Mouse (Mus musculus) bone marrow macrophage, adult 2 months (primary cell): ENCODE data around the gene Ccdc137.

Experiments used
- CTCF ChIP-seq: IDR thresholded peaks from 2 replicates; pipeline ENCODE4 v1.5.1; 2012; ENCODE audit warnings: low read depth, mild to moderate bottlenecking, low read length, moderate library complexity
- POLR2A ChIP-seq: IDR thresholded peaks from 2 replicates; pipeline ENCODE4 v1.6.1; 2012; ENCODE audit warnings: mild to moderate bottlenecking, low read depth, low read length, borderline replicate concordance

- no peak for TF ChIP-seq CTCF
- TF ChIP-seq POLR2A = no peak
Observed at GRCm38 (mm10) chr11:120501701-120502100, 43.8 kb downstream of the Ccdc137 start.
